Mouse (Mus musculus) layer of hippocampus, adult 11-12 months (tissue): ENCODE results near the gene 1700057G04Rik.

ENCODE experiments used
- DNase-seq: peaks from one replicate; pipeline ENCODE4 v3.0.0; 2022; ENCODE audit warnings: low spot score

The 1700057G04Rik gene

GRCm38 (mm10) chr9:92386871-92387270, 77.7 kb downstream of the 1700057G04Rik start:
- no peak for DNase-seq

DNA sequence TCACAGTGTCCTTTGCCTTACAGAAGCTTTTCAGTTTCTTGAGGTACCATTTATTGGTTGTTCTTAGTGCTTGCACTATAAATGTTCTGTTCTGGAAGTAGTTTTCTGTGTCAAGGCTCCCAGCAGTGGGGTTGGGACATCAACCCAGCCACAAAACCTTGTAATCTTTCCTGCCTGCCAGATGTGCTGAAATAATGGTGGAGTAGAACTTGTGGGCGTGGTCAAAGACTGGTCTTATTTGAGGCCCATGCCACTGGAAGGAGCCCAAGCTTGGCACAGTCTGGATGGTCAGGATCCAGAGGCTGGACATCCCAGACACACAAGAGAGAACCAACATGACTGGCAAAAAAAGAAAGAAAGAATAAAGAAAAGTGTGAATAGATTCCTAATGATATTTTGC, 78.2 kb downstream of the 1700057G04Rik start:
- no peak for DNase-seq

DNA sequence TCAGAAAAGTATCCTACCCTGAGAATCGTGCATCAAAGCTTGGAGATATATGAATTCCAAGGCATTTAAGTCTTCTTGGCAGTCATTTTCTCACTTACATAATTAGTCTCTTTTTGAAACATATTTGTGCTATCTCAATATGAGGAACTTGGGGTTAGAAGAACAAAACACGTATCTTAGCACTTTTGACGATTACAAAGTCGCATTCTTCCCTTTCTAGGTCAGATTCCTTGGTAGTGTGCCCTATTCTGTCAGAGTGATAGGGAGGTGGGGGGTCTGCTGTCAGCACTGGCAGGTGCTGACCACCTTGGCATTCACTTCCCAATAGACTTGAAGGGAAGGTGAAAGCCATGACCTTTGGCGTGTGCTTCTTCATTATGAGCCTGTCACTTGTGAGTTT, 93.5 kb downstream of the 1700057G04Rik start:
- DNase-seq, result no peak
